Mouse (Mus musculus) lung, embryonic 14.5 days (tissue): ENCODE results near the gene Mbd3. TPM values are rescaled to one million over a fixed set of nuclear protein-coding genes. Genes with fewer than 3 reads are reported as not detected.

Source experiments
- ATAC-seq: fragments of 200-750 bp; cut with Nextera tagmentation; 2 replicates; pipeline ENCODE4 v1.8.0; 2017; ENCODE audit warnings: mild to moderate bottlenecking, moderate TSS enrichment, moderate library complexity; ENCODE audit not compliant: insufficient read depth
- DNase-seq: peaks from one replicate; pipeline ENCODE4 v3.0.0-alpha.2; 2015
- H3K27ac ChIP-seq: fragments of 300-500 bp; sonication (generic); 2 replicates; pipeline ENCODE4 v1.5.1; 2014; ENCODE audit warnings: low read depth, mild to moderate bottlenecking, moderate library complexity
- H3K27me3 ChIP-seq: fragments of 300-500 bp; sonication (generic); 2 replicates; pipeline ENCODE4 v1.6.1; 2014; ENCODE audit warnings: low read length, control low read depth; ENCODE audit not compliant: insufficient read depth
- H3K36me3 ChIP-seq: fragments of 300-500 bp; sonication (generic); 2 replicates; pipeline ENCODE4 v1.6.1; 2014; ENCODE audit warnings: control low read depth; ENCODE audit not compliant: insufficient read depth
- H3K4me1 ChIP-seq: fragments of 300-500 bp; sonication (generic); 2 replicates; pipeline ENCODE4 v1.6.1; 2014; ENCODE audit warnings: antibody characterized with exemption, control low read depth; ENCODE audit not compliant: insufficient read depth
- H3K4me2 ChIP-seq: fragments of 300-500 bp; sonication (generic); 2 replicates; pipeline ENCODE4 v1.6.1; 2014; ENCODE audit warnings: mild to moderate bottlenecking
- H3K4me3 ChIP-seq: fragments of 300-500 bp; sonication (generic); 2 replicates; pipeline ENCODE4 v1.5.1; 2014; ENCODE audit warnings: low read depth, low read length
- H3K9ac ChIP-seq: fragments of 300-500 bp; sonication (generic); 2 replicates; pipeline ENCODE4 v1.6.1; 2014
- H3K9me3 ChIP-seq: fragments of 300-500 bp; sonication (generic); 2 replicates; pipeline ENCODE4 v1.6.1; 2016; ENCODE audit warnings: low read depth, low read length, control low read depth
- CTCF ChIP-seq: IDR thresholded peaks from 2 replicates; pipeline ENCODE4 v1.5.1; 2016; ENCODE audit warnings: antibody characterized with exemption, low read depth
- WGBS: fragments of 180-500 bp; shearing (Covaris S2); extraction: QIAGEN DNeasy Blood & Tissue Kit; methylation state at CpG from one replicate; pipeline ENCODE4 v1.1.7; 2014; 5-methylcytosine and 5-hydroxymethylcytosine counted together
- polyA plus RNA-seq: library from polyadenylated mRNA; unstranded; fragments of >200 nt; fragmentation: Nextera tagmentation; extraction: Ambion mirVana; gene quantifications from 2 replicates; pipeline ENCODE4 v1.2.1, GENCODE M21; 2014

Mbd3 gene
- polyA plus RNA-seq, 1 experiment from 2014 or later = 268 TPM

DNA sequence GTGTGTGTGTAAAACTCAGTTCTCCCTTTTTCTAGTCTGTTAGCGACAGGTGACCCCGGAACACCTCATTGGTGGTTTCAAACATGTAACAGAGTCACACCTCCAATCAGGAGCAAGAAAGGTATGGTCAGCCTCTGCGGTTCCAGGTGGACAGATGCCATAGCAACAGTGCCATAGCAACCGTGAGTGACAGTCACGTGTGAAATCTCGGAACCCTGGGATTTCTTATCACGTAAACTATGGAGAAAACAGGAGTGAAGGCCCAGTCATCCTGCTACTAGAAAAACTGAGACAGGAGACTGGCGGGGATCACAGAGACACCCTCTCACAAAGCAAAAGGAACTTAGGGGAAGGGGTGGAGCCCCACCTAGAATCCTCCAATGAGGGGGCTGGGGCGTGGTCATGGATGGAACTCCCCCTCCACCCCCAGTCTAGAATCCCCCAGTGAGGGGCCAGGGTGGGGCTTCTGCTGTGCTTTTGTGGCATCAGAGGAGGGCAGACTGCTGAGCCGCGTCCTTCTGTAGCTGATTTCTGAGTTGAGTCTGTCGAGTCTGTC lies 27.9 kb downstream of the Mbd3 start:
- WGBS = 3% methylated on average over 12 of the region's 12 CpGs
- Histone ChIP-seq H3K27ac (no peak overlapping the region; the same call in 1 of the 2 replicates), H3K4me3 (peak overlapping the region; percentile 28), H3K4me1 (no peaks in the 10 kb centered on the region), H3K9me3 (no peaks in the 10 kb centered on the region), H3K9ac (0 out of 2 replicates have a peak overlapping the region, but pooled peaks have one; percentile 40), H3K4me2 (peak overlapping the region; percentile 47), H3K27me3 (no peaks in the 10 kb centered on the region), H3K36me3 (no peaks in the 10 kb centered on the region)
- ATAC-seq (peak; percentile 66), DNase-seq (peak; percentile 77)
- TF ChIP-seq CTCF = no peak

DNA sequence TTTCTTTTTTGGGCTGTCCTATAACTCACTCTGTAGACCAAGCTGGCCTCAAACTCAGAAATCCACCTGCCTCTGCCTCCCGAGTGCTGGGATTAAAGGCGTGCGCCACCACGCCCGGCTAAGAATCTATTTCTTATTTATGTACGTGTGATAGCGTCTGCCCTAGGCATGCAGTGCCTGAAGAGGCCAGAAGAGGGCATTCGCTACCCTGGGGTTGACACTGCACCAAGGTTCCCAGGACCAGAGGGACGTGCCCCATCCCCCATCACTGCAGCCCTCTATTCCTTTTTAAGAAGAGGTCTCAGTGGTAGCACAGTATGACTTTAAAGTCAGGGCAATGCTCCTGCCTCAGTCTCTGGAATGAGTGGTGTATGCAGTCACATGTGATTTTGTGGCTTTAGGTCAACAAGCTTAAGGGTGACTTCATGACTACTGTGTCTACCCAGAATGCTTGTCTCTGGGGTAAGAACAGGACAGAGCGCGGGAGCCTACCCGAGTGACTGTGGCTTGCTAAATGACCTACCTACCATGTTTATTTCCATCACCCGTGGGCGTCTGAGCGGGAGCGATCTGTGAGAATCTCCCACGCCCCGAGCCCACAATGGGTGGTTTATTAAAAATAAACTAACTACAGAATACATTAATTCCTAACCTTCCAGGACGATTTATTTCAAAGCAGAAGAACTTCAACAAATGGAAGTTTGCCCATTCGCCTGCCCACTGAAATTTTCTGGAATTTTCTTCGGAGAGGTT lies 29.2 kb downstream of the Mbd3 start:
- H3K9me3 ChIP-seq = no peaks in the 10 kb centered on the region
- 71% methylated on average over 21 of the region's 21 CpGs for WGBS
- H3K27ac ChIP-seq = no peak overlapping the region
- DNase-seq = no peak
- no peak for ATAC-seq
- no peaks in the 10 kb centered on the region for H3K4me1 ChIP-seq
- peak; percentile 9; the same call in 1 of the 2 replicates for TF ChIP-seq CTCF
- H3K9ac ChIP-seq = no peak overlapping the region
- no peaks in the 10 kb centered on the region for H3K36me3 ChIP-seq
- no peaks in the 10 kb centered on the region for H3K27me3 ChIP-seq
- no peak overlapping the region for H3K4me3 ChIP-seq
- no peak overlapping the region for H3K4me2 ChIP-seq

DNA sequence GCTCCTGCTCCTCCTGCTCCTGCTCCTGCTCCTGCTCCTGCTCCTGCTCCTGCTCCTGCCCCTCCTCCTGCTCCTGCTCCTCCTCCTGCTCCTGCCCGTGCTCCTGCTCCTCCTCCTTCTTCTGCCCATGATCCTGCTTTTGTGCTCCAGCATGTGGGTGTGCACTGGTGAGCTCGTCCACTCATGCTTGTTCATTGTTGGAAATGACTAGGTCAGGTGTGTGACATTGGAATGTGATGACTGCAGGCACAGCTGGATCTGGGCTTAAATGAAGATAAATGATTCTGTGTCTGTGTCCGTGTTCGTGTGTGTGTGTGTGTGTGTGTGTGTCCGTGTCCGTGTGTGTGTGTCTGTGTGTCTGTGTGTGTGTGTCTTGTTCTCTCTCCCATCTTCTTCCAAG lies 31.0 kb downstream of the Mbd3 start:
- Histone ChIP-seq H3K9ac (no peak overlapping the region), H3K9me3 (no peaks in the 10 kb centered on the region), H3K4me1 (no peaks in the 10 kb centered on the region), H3K27me3 (0 out of 2 replicates have a peak, but pooled peaks cover 8% of the 10 kb centered on the region), H3K27ac (no peak overlapping the region), H3K36me3 (no peaks in the 10 kb centered on the region), H3K4me2 (no peak overlapping the region), H3K4me3 (no peak overlapping the region)
- 89% methylated on average over 6 of the region's 6 CpGs for WGBS
- ATAC-seq = no peak
- no peak for TF ChIP-seq CTCF
- no peak for DNase-seq

DNA sequence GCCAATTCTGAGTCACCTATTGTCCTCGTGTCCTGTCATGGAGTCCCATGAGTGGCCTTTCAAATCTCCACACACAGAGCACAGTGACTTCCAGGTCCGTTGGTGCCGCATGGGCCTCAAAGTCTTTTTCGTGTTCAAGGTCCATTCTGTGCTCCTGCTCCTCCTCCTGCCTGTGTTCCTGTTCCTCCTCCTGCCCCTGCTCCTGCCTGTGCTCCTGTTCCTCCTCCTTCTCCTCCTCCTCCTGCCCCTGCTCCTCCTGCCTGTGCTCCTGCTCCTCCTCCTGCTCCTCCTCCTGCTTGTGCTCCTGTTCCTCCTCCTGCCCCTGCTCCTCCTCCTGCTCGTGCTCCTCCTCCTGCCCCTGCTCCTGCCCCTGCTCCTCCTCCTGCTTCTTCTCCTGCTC lies 31.4 kb downstream of the Mbd3 start:
- Histone ChIP-seq H3K27ac (no peak overlapping the region), H3K4me2 (no peak overlapping the region), H3K36me3 (no peaks in the 10 kb centered on the region), H3K27me3 (0 out of 2 replicates have a peak, but pooled peaks cover 8% of the 10 kb centered on the region), H3K4me1 (no peaks in the 10 kb centered on the region), H3K9me3 (no peaks in the 10 kb centered on the region), H3K4me3 (no peak overlapping the region), H3K9ac (no peak overlapping the region)
- ATAC-seq (no peak), DNase-seq (no peak)
- 58% methylated on average over 5 of the region's 5 CpGs for WGBS
- no peak for TF ChIP-seq CTCF

DNA sequence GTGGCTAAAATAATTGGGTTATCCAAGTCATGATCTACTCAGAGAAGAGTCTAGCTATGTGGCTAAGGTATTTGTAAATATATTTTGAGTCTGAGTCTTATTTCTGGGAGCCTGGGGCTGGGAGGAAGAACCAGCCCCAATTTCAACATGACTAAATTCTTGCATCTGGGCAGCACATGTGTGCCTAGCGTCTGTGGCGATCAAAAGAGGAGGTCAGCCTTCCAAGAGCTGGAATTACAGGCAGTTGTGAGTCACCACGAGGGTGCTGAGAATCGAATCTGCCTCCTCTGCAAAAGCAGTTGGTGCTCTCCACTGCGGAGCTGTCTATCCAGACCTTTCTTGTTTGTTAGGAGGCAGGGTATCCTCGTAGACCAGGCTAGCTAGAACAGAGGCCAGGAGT lies 33.6 kb downstream of the Mbd3 start:
- H3K9me3 ChIP-seq = no peaks in the 10 kb centered on the region
- no peaks in the 10 kb centered on the region for H3K36me3 ChIP-seq
- ATAC-seq (no peak), DNase-seq (no peak)
- 72% methylated on average over 6 of the region's 6 CpGs for WGBS
- no peak overlapping the region for H3K4me2 ChIP-seq
- H3K27ac ChIP-seq = no peak overlapping the region
- no peaks in the 10 kb centered on the region for H3K4me1 ChIP-seq
- no peak overlapping the region for H3K4me3 ChIP-seq
- no peak overlapping the region for H3K9ac ChIP-seq
- 0 out of 2 replicates have a peak, but pooled peaks cover 8% of the 10 kb centered on the region for H3K27me3 ChIP-seq
- no peak for TF ChIP-seq CTCF

DNA sequence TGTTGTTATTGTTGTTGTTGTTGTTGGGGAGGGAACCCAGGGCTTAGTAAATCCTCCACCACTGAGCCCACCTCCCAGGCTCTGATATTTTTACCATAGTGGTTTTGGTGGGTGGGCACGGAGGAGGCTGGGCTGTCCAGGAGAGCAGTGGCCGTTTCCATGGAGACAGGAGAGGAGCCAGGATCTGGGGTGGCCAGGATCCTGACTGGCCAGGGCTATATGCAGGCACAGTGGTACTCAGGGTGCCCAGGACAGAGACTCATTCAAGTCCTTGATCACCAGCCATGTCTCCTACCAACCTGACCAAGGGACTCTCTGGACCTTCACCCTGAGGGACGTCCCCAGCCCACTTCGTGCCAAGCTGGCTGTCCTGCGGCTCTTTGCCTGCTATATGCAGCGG lies 35.6 kb downstream of the Mbd3 start:
- H3K27me3 ChIP-seq = peaks cover 12% of the 10 kb centered on the region; the same call in 1 of the 2 replicates

DNA sequence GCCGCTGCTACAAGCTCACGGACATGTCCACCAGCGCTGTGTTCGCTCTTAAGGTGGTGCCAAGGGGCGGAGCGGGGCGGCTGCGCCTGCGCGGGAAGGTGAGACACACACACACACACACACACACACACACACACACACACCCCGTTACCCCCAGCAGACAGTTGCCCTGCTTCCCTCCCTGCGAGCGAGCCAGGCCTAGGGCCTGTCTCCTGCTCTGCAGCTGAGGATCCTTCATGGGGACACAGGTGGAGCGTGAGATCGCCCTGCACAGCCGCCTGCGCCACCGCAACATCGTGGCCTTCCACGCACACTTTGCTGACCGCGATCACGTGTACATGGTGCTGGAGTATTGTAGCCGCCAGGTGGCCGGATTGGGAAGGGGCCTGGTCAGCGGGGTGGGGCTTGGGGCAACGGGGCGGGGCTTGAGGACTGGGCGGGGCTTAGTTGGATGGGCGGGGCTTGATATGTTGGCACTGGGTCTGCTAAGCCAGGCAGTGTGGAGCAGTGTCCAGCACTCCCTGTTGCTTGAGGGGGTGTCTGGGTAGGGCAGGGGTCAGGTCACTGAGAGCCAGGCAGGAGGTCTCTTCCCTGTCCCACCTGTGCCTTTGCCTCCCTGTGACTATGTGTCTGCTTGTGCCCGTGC lies 41.2 kb downstream of the Mbd3 start:
- peaks cover 5% of the 10 kb centered on the region; the same call in 1 of the 2 replicates for H3K4me1 ChIP-seq
- H3K27me3 ChIP-seq = peaks cover 52% of the 10 kb centered on the region
- DNase-seq (no peak), ATAC-seq (peak; percentile 47; the same call in 1 of the 2 replicates)
- H3K27ac ChIP-seq = no peak overlapping the region
- H3K9ac ChIP-seq = peak overlapping the region; percentile 9; the same call in 1 of the 2 replicates
- peak overlapping the region; percentile 45 for H3K4me2 ChIP-seq
- no peaks in the 10 kb centered on the region for H3K9me3 ChIP-seq
- H3K36me3 ChIP-seq = no peaks in the 10 kb centered on the region
- peak overlapping the region; percentile 19 for H3K4me3 ChIP-seq
- TF ChIP-seq CTCF = peak; percentile 33
- 8% methylated on average over 29 of the region's 31 CpGs for WGBS

More for the DNA sequence above, 35.6 kb downstream of the Mbd3 start:
- Histone ChIP-seq H3K9ac (no peak overlapping the region), H3K36me3 (no peaks in the 10 kb centered on the region), H3K9me3 (no peaks in the 10 kb centered on the region), H3K4me1 (no peaks in the 10 kb centered on the region), H3K27ac (no peak overlapping the region), H3K4me2 (no peak overlapping the region), H3K4me3 (no peak overlapping the region)
- DNase-seq = no peak
- no peak for ATAC-seq
- WGBS = 41% methylated on average over 6 of the region's 6 CpGs
- TF ChIP-seq CTCF = no peak
